Mouse (Mus musculus) ES-E14 (cell line): Measurements from ENCODE around the gene Vmo1.

Source experiments
- CHD2 ChIP-seq: IDR thresholded peaks from 2 replicates; pipeline ENCODE4 v1.6.1; 2014; ENCODE audit warnings: mild to moderate bottlenecking, low read depth, low read length, inconsistent platforms
- HCFC1 ChIP-seq: IDR thresholded peaks from 2 replicates; pipeline ENCODE4 v1.6.1; 2012; ENCODE audit warnings: low read length, inconsistent platforms, borderline replicate concordance; ENCODE audit not compliant: insufficient read depth

DNA sequence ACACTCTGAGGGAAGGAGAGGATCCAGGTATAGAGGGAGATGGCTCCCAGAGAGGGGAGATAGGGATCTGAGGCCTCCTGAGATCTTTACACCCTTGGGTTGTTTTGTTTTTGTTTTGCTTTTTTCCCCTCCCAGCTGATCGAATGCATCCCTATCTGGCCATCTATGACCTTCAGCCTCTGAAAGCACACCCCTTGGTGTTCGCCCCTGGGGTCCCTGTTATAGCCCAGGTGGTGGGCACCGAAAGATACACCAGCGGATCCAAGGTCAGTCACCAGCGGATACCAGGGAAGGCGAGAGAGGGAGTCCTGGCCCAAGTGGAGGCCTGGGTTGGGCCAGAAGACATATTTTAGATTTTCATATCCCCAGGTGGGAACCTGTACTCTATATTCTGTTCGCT is 26.5 kb upstream of the Vmo1 start:
- TF ChIP-seq HCFC1 (no peak), CHD2 (no peak)
